Mouse (Mus musculus) forelimb bud, embryonic 11.5 days (tissue): ENCODE results near the gene Cbs.

Experiments used
- DNase-seq: peaks from one replicate; pipeline ENCODE4 v3.0.0-alpha.2; 2012; ENCODE audit warnings: low read depth, low spot score

Gene Cbs

DNA sequence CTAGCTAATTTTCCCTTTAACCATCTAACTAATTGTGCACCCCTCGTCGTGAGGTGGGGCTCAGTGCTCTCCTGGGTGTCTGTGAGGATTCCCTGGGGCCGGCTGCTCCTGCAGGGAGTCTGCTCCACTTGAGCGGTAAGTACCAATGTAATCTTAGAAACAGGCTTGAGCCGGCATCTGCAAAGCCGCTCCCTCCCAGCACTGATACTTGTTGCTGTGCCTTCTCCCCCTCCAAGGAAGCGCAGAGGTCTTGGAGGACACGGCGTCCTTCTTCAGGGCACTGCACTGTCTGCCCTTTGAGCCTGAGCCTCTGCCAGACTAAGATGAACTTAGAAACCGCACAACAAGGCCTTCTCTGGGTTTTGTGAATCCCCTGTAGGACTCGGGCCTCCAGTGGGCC lies 46.2 kb downstream of the Cbs start:
- no peak for DNase-seq

DNA sequence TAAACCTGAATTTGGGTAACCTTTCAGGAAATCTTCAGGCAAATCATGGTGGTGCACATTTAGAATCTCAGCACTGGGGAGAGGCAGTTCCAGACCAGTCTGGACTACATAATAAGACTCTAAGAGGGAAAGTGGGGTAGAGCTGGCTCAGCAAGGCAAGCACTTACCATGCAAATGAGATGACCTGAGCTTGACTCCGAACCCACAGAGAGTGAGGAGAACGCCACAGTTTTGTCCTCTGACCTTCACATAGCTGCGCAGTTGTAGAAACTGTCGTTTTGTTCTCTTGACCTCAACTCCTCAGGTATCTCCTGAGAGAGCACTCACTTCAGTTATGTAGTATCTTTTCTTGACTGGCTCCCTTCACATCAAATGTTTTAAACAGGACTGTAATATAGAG lies 48.3 kb downstream of the Cbs start:
- DNase-seq: no peak

DNA sequence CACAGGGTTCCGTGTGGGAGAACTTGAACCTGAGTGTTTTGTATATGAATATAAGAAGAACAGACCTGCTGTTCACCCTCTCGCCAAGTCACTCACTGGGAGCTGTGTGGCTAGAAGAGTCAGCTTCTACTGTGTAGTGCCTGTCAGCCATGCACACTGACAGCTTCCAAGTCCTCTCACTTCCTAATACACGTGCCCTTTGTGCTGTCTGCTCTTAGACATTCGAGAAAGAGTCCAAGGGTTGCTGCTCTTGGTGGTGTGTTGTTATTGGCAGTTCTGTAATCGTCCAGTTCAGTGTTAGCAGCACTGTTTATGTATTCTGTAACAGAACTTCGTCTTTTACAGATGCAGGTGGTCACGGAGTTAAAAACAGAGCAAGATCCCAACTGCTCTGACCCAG lies 48.9 kb downstream of the Cbs start:
- no peak for DNase-seq

DNA sequence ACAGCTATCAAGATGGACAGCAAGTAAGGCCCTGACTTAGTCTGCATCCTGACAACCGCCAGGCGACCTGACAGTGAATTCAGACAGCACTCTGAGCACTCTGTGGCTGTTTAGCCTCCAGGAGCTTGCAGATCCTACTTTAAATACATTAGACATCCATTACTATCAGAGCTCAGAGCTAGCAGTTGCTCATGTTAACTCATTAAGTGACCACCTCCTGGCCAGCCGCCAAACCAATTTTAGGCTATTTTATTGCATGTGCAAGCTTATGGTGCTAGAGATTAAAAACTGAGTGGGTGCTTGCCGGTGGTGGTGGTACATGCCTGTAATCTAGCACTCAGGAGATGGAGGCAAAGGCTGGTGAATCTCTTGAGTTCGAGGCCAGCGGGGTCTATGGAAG lies 53.3 kb downstream of the Cbs start:
- no peak for DNase-seq

DNA sequence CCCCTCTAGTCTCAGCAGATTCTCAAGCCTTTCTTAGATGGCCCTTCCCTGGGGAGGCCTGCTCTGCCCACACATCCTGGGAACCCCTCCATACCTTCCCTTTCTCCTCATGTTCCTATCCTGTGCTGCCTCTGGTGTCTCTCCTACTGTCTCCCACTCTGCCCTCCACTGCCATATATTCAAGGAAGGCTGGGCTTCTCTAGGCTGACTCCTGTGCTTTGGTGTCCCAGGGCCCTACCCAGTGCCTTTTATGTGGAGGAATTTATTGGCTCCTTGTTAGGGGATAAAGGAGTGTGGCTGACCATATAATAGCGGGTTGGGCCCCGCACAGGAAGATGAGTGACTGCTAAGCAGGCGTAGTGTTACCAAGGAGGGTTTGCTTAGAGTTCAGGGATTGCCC lies 53.9 kb downstream of the Cbs start:
- DNase-seq: peak; percentile 8

DNA sequence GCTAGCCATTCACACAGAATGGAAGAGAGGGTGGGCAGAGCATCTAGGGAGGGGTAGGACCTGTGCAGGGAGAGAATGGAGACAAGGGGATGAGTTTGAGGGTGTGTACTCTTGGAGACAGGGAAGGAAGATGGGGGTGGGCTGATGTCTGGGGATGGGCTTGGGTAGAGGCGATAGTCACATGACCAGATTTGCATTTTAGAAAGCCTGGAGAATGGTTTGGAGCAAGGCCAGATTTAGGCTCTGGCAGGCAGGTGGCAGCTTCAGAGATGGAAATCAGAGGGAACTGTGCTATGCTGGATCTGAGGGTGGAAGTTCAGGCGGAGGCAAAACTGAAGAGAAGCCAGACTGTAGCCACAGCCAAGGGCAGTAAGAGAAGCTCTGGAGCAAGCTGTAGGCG lies 56.7 kb downstream of the Cbs start:
- no peak for DNase-seq

DNA sequence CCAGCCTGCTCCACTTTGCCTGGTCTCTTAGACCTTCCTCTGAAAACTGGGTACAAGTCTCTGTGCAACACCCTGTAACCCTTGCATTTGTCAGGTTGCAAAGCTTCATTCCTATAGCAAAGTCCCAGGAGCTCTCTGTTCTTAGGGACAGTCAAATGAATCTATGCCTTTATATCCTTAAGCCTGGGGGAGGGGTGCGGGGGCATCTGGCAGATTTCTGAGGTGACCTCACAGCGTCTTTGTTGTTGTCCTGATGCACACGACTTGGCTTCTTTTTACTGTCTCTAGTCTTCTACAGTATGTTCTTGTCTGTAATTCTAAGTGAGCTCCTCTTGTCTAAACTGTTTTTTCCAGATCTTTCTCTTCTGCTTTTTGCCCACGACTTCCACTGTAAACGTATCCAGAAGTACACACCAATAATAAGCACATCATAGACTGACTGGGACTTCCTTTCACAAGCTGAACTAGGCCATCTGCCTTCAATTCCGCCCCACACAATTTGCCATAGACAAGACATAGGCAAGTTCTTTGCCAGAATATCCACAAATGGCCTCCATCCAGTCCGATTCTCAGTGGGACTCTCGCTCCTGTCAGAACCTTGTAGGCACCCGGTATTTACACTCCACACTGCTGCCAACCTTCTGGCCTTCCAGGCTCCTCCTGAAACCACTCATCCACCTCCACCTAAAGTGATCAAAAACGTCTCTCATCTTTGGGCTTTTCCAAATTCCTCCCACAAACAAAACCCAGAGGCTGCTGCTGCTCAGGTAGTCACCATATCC lies 60.5 kb downstream of the Cbs start:
- no peak for DNase-seq

DNA sequence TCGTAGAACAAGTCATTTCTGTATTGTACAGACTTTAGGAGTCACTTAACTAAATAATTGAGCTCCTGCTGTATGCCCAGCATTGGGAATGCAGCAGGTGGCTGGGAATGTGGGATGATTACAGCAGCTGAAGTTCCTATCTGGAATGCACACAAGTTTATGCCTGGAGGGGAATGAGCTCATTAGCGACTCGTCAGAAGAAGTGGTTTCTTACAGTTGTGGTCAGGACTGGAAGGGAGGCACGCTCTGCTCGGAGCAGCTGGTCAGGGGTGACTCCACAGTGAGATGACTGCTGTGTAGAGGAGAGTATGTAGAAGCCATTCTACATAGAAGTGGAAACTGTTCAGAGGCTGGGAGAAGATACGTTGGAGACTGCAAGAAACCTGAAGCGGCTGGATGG lies 62.4 kb downstream of the Cbs start:
- peak; percentile 5 for DNase-seq

DNA sequence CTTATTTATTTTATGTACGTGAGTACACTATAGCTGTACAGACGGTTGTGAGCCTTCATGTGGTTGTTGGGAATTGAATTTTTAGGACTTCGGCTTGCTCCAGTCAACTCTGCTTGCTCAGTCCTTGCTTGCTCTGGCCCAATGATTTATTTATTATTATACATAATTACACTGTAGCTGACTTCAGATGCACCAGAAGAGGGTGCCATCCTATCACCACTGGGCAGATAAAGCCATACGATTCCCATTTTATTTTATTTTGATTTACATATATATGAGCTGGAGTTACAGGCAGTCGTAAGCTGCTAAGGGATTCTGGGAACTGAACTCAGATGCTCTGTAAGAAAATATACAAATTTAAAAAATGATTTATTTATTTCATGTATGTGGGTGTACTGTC lies 65.3 kb downstream of the Cbs start:
- no peak for DNase-seq

DNA sequence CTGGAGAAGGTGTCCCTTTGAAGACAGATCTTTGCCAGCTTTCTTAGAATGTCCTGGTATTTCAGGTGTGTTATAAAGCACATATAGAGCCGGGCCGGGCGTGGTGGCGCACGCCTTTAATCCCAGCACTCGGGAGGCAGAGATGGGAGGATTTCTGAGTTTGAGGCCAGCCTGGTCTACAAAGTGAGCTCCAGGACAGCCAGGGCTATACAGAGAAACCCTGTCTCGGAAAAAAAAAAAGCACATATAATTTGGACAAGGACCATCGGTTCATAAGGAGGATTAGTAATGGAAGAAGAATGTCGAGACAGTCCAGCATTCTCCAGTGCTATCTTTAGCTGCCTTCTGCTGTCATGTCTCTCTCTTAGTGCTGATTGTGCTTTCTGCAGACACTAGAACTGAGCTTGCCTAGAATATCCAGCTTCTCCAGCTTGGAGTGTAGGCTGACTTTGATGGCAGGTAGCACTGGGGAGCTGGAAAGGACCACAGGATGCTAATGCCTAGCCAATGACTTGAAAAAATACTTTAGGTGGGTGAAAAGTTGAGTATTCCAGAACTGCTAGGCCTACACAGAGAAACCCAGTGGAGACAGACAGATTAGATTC lies 66.6 kb downstream of the Cbs start:
- DNase-seq: peak; percentile 61

DNA sequence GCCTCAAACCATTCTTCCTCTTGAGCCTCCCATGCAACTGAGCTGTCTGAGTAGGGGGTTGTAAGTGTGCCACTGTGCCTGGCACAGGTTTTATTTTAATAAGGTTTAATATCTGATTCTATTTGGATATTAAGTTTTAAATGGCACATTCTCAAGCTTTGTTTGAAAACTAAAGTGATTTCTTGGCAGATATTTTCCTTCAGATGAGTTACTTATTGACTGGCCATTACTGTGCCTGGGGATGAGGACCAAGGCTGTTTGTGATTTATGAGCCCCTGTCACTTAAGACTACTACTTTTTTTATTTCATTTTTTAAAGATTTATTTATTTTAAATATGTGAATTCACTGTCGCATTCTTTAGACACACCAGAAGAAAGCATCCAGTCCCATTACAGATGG lies 67.3 kb downstream of the Cbs start:
- DNase-seq: no peak

DNA sequence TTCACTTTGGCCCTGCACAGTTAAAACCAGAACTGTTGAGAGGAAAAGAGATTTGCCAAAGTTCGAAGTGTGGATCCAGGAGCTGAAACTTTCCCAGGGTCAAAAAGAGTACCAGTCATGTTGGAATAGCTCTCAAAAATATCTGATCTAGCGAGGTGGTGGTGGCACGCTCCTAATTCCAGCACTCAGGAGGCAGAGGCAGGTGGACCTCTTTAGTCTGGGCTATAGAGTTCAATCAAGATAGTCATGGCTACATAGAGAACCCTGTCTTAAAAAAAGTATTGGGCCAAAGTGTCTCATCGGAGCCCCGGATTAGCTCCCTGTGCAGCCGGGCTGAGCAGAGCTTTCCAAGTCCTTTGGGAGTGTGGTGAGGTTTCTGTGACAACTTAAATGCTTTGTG lies 70.8 kb downstream of the Cbs start:
- no peak for DNase-seq

DNA sequence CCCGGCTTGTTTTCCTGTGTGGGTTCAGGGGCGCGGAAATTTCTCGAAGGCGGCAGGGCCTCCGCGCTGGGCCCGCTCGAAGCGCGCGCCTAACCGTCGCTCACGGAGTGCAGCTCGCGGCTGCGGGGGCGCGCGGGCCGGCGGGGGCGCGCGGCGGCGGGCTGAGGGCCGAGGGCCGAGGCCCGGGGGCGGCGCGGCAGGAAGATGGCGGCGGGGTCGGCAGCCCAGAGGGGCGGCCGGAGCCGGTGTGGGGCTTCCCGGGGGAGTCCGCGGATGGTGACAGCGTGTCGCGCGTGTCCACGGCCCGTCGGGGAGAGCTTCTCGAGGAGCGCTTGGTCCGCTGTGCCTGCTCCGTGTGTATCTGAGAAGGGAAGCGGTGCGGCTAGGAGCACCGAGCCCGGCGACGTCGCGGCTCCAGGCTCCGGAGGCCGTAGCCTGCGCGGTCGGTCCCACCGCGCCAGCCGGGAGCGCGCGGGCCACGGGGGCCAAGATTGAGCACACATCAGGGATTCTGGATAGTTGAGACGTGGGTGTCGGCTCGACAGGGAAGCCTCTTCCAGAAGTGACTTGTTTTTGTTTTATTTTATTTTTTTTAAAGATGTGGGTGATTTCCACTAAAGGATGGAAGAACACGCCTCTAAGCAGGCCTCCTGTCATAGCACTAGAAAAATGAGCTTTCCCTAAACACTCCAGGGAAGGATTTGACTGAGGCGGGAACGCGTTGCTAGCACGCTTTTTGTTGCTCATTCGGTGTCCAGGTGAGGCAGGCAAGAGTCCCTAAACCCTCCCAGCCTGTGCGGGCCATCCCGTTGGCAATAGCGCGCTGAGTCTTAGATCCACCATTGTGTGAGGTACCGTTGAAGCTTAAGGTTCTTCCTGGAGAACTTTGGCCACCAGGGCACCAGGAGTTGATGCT lies 71.6 kb downstream of the Cbs start:
- peak; percentile 63 for DNase-seq

DNA sequence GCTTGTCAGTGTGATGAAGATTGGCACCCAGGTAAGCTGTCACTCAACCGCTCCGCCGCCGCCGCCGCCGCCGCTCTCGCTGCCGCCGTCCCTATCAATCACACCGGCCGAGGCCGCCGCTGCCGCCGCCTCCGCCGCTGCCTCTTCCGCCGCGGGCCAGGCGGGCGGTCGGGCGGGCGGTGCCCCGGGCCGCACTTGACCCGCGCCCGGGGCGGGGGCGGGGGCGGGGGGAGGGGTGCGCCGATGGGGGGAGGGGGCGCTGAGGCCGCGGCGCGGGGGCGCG lies 72.2 kb downstream of the Cbs start:
- DNase-seq: no peak

DNA sequence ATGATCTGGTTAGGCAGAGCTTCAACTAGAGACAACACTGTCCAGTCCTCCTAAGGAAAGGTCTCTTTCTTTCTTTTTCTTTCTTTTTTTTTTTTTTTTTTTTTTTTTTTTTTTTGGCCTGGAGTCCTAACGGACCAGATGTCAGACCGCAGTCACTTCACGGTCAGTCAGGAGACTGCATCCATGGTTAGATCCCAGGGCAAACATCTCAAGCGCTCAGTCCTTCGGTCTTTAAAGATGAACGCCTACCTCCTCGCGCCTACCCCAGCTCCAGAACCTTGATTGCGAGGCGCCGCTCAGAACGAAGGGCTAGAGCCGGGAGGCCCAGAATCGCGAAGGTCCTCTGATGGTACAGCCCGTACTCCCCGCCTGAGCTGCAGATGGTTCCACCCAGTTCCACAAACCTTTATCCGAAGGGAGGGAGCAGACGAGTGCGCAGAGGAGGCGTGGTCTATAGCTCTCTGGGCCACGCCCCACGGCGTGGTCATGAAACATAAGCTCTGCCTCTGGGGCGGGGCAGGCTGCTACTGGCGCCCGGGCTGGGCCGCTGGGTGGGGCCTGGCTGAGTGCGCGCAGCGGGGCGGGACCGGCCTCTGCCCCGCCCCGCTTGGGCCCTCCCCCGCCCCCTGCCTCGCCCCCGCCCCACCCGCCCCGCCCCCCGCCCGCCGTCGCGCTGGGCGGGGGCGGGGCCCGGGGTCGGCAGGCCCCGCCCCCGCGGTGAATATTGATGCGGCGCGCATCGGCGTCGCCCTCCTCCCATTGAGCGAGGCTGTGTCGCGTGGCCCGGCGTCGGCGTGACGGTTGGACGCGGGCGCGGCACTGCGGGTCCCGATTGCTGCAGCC lies 72.8 kb downstream of the Cbs start, which contains the start of gene Pknox1:
Gene Pknox1, plus strand, starts transcription at position 720 of the 843 bp plus-strand sequence.
- DNase-seq: peak; percentile 100

DNA sequence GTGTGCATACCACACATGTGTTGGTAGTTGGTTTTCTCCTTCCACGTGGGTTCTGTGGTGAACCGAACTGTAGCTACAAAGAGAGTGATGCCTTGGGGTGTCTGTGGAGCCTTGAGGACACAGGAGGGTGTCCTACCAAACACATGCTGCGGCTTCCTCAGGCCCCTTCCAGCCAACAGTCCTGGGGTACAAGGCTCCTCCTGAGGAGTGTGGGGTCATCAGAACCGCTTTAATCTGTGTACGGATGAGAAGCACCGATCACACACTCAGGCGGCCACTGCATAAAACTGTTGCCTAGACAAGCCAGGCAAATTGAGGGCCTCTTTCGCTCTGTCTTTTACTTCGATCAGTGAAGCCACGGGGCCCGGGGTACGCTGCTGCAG lies 73.4 kb downstream of the Cbs start:
- no peak for DNase-seq

DNA sequence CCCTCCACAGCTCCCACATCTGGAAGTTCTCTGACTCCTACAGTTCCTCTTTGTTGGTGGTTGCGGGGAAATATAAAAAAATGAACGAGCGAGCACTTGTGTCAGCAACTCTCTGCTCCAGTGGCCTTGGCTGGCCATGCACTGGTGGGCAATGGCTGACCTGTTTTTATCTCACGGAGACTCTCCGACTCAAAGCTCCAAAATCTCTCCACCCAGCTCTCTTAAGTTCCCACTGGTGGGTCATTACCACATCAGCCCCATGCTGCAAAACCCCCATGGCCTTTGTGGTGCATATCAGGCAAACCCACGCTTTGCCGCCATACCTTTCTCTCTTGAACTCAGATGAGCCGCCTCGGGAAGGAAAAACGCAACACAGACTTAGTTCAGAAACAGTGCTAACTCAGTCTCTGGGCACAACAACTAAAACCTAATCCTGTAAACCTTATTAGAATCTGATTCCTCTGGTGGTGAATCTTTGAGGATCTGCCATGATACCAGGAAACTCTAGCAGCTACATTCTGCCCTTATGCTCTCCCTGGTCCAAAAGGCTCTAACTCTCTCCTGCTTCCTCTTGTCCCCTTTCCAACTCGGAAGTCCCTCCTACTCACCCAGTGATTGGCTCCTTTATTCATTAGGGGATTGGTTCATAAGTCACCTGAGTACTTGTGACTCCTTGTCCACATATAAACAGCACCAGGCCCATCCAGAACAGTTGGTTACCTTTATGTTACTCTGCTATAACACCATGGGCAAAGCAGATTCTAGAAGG lies 77.8 kb downstream of the Cbs start:
- DNase-seq: no peak
